Mouse (Mus musculus): ENCODE results near the gene Tubgcp6. TPM values are rescaled to one million over a fixed set of nuclear protein-coding genes. Genes with fewer than 3 reads are reported as not detected.

Gene Tubgcp6
- polyA plus RNA-seq, 1 experiment, result 77.4 TPM

DNA sequence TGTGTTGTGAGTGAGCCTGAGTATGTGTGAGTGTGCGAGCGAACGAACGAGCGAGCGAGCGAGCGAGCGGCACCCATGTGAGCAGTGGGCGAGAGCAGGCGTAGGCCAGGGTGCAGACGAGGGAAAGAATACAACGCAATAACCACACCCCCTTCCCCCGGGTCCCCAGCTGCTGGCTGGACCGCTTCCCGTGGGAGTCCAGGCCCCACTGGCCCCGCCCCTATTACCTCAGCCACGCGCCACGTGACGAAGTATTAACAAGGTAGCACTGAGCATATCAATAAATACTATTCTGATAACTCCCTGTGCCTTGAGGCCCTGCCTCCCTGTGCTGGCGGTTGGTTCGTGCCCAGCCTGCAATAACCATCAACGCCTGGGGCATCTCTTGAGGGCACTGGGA, 52.3 kb downstream of the Tubgcp6 start:
- Histone ChIP-seq H3K27me3 (ENCODE audit: control insufficient read depth, insufficient read depth, low read length) (no peaks in the 10 kb centered on the region), H3K4me3 (replicated peaks; ENCODE audit: insufficient read depth, low read depth, low read length) (no peak overlapping the region), H3K27ac (ENCODE audit: insufficient read depth, low read length) (no peak overlapping the region), H3K4me1 (ENCODE audit: control insufficient read depth, insufficient read depth, low read length) (peaks cover 44% of the 10 kb centered on the region)
- TF ChIP-seq CTCF (IDR thresholded peaks at IDR 0.05; ENCODE audit: borderline replicate concordance, insufficient read depth, low read depth, low read length), result no peak
- TF ChIP-seq POLR2A (IDR thresholded peaks at IDR 0.05; ENCODE audit: borderline replicate concordance, insufficient read depth, low read length), result no peak
- peak; percentile 18 to 21 for DNase-seq
- 71% methylated on average over 24 of the region's 24 CpGs for WGBS

DNA sequence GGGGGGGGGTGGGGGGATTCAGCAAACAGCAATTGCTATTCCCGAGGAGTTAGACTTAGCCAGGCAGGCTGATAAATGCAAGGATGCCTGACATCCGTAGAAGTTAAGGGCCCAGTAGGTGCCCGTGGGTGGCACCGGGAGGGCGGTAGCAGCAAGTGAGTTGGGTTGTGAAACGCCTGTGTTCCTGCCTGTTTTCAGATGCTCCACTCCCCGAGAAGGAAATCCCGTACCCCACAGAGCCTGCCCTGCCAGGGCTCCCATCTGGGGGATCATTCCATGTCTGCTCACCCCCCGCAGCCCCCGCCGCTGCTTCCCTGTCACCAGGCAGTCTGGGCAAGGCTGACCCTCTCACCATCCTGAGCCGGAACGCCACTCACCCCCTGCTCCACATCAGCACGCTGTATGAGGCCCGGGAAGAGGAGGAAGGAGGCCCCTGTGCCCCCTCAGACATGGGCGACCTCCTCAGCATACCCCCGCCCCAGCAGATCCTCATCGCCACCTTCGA, 53.5 kb downstream of the Tubgcp6 start:
- TF ChIP-seq CTCF (IDR thresholded peaks at IDR 0.05; ENCODE audit: borderline replicate concordance, insufficient read depth, low read depth, low read length) (no peak), POLR2A (IDR thresholded peaks at IDR 0.05; ENCODE audit: borderline replicate concordance, insufficient read depth, low read length) (no peak)
- Histone ChIP-seq H3K4me1 (ENCODE audit: control insufficient read depth, insufficient read depth, low read length) (peaks cover 48% of the 10 kb centered on the region), H3K27me3 (ENCODE audit: control insufficient read depth, insufficient read depth, low read length) (no peaks in the 10 kb centered on the region), H3K27ac (ENCODE audit: insufficient read depth, low read length) (no peak overlapping the region), H3K4me3 (replicated peaks; ENCODE audit: insufficient read depth, low read depth, low read length) (no peak overlapping the region)
- DNase-seq, result peak in 1 of 2 experiments; percentile 18
- 79% methylated on average over 19 of the region's 19 CpGs for WGBS

DNA sequence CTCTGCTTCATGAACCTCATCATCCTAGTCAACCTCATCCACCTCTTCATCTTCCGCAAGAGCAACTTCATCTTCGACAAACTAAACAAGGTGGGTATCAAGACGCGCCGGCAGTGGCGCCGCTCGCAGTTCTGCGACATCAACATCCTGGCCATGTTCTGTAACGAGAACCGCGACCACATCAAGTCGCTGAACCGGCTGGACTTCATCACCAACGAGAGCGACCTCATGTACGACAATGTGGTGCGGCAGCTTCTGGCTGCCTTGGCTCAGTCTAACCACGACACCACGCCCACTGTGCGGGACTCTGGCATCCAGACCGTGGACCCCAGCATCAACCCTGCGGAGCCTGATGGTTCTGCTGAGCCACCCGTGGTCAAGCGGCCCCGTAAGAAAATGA, 54.7 kb downstream of the Tubgcp6 start:
- H3K27ac ChIP-seq (ENCODE audit: insufficient read depth, low read length), result no peak overlapping the region
- no peak overlapping the region for H3K4me3 ChIP-seq (replicated peaks; ENCODE audit: insufficient read depth, low read depth, low read length)
- H3K27me3 ChIP-seq (ENCODE audit: control insufficient read depth, insufficient read depth, low read length), result no peaks in the 10 kb centered on the region
- WGBS, result 56% methylated on average over 26 of the region's 26 CpGs
- peaks cover 50% of the 10 kb centered on the region for H3K4me1 ChIP-seq (ENCODE audit: control insufficient read depth, insufficient read depth, low read length)
- TF ChIP-seq POLR2A (IDR thresholded peaks at IDR 0.05; ENCODE audit: borderline replicate concordance, insufficient read depth, low read length), result no peak
- no peak for DNase-seq

DNA sequence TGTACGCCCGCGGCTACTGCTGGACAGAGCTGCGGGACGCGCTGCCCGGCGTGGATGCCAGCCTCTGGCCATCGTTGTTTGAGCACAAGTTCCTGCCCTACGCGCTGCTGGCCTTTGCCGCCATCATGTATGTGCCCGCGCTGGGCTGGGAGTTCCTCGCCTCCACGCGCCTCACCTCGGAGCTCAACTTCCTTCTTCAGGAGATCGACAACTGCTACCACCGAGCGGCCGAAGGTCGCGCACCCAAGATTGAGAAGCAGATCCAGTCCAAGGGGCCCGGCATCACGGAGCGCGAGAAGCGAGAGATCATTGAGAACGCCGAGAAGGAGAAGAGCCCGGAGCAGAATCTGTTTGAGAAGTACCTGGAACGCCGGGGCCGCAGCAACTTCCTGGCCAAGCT, 55.3 kb downstream of the Tubgcp6 start:
- no peaks in the 10 kb centered on the region for H3K27me3 ChIP-seq (ENCODE audit: control insufficient read depth, insufficient read depth, low read length)
- DNase-seq, result peak; percentile 28 to 36
- no peak overlapping the region for H3K27ac ChIP-seq (ENCODE audit: insufficient read depth, low read length)
- WGBS, result 70% methylated on average over 35 of the region's 35 CpGs
- peaks cover 51% of the 10 kb centered on the region for H3K4me1 ChIP-seq (ENCODE audit: control insufficient read depth, insufficient read depth, low read length)
- TF ChIP-seq POLR2A (IDR thresholded peaks at IDR 0.05; ENCODE audit: borderline replicate concordance, insufficient read depth, low read length) (no peak), CTCF (IDR thresholded peaks at IDR 0.05; ENCODE audit: borderline replicate concordance, insufficient read depth, low read depth, low read length) (no peak)
- H3K4me3 ChIP-seq (replicated peaks; ENCODE audit: insufficient read depth, low read depth, low read length), result no peak overlapping the region

DNA sequence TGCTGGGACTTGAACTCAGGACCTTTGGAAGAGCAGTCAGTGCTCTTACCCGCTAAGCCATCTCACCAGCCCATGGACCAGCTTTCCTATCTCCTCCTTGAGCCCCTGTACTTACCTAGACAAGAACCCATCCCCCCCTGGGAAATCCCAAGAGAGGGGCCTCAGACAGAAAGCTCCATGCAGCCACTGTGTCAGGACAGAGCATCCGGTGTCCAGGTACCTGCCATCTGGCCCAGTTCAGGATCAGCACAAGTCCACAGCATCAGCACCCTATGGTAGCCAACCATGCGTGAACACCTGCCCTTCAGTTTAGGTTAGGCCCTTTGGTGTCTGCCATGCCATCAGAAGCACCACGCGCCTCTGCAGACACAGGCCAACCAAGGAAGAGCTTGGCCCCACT, 58.0 kb downstream of the Tubgcp6 start:
- no peak overlapping the region for H3K4me3 ChIP-seq (replicated peaks; ENCODE audit: insufficient read depth, low read depth, low read length)
- H3K27ac ChIP-seq (ENCODE audit: insufficient read depth, low read length), result no peak overlapping the region
- DNase-seq, result peak; percentile 27 to 32
- no peak for TF ChIP-seq CTCF (IDR thresholded peaks at IDR 0.05; ENCODE audit: borderline replicate concordance, insufficient read depth, low read depth, low read length)
- no peak for TF ChIP-seq POLR2A (IDR thresholded peaks at IDR 0.05; ENCODE audit: borderline replicate concordance, insufficient read depth, low read length)
- H3K27me3 ChIP-seq (ENCODE audit: control insufficient read depth, insufficient read depth, low read length), result no peaks in the 10 kb centered on the region
- 78% methylated on average over 5 of the region's 5 CpGs for WGBS
- H3K4me1 ChIP-seq (ENCODE audit: control insufficient read depth, insufficient read depth, low read length), result peaks cover 61% of the 10 kb centered on the region

DNA sequence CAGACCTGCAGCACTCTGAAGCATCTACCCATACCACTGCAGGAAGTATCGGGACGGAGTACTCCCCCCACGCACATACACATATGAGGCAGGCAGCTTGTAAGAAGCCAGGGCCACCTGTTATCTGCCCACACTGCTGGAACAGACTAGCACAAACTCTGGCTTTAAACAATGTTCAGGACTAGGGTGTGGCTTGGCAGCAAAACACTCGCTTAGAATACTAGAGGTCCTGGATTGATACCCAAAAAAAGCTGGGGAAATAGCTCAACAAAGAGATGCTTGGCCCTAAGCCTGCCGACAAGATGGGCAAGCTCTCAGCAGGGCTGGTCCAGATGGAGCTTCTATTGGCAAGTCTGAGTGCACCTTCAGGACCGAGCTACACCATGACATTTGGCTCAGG, 59.4 kb downstream of the Tubgcp6 start:
- H3K4me1 ChIP-seq (ENCODE audit: control insufficient read depth, insufficient read depth, low read length), result peaks cover 59% of the 10 kb centered on the region
- H3K4me3 ChIP-seq (replicated peaks; ENCODE audit: insufficient read depth, low read depth, low read length), result peak overlapping the region; percentile 5
- 17% methylated on average over 6 of the region's 6 CpGs for WGBS
- TF ChIP-seq POLR2A (IDR thresholded peaks at IDR 0.05; ENCODE audit: borderline replicate concordance, insufficient read depth, low read length), result no peak
- peak; percentile 81 to 91 for DNase-seq
- H3K27me3 ChIP-seq (ENCODE audit: control insufficient read depth, insufficient read depth, low read length), result no peaks in the 10 kb centered on the region
- peak overlapping the region; percentile 81 for H3K27ac ChIP-seq (ENCODE audit: insufficient read depth, low read length)

DNA sequence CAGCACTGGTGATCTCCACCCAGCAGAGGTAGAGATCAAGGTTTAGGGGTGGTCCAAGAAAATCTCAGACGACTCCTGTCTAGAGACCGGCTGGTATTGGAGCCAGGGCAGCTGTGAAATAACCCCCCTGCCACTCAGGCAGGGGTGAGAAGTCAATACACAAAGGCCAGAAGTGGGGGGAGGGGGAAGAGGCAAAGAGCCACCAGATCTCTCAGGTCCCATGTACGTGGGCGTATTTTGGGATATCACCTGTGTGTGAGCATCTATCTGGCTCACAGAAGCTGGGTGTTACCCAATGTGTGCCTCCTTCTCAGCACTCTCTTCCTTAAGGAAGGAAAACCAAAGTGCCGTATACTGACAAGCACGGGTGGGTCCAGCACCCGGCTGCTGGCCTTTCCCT, 59.9 kb downstream of the Tubgcp6 start:
- 24% methylated on average over 7 of the region's 7 CpGs for WGBS
- DNase-seq, result peak in 1 of 2 experiments; percentile 39
- Histone ChIP-seq H3K27ac (ENCODE audit: insufficient read depth, low read length) (peak overlapping the region; percentile 76), H3K4me1 (ENCODE audit: control insufficient read depth, insufficient read depth, low read length) (peaks cover 53% of the 10 kb centered on the region), H3K27me3 (ENCODE audit: control insufficient read depth, insufficient read depth, low read length) (no peaks in the 10 kb centered on the region), H3K4me3 (replicated peaks; ENCODE audit: insufficient read depth, low read depth, low read length) (no peak overlapping the region)
- TF ChIP-seq CTCF (IDR thresholded peaks at IDR 0.05; ENCODE audit: borderline replicate concordance, insufficient read depth, low read depth, low read length), result no peak

DNA sequence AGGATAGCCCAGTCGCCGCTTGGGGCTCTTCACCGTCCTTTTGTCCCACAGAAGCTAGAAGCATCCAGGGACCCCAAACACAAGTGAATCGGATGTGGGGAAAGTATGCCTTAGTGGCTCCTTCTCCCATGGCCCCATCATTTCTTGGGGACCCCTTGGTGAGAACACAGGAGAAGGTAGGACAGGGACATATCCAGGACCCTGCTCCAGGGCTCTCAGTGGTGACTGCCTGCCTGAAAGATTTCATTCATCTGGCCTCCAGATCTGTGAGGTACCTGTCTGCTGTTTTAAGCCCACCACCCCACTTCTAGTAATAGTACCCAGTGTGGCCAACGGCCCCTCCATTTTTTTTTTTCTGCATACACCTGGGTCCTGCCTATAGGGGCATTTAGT, 60.4 kb downstream of the Tubgcp6 start:
- Histone ChIP-seq H3K4me1 (ENCODE audit: control insufficient read depth, insufficient read depth, low read length) (peaks cover 51% of the 10 kb centered on the region), H3K4me3 (replicated peaks; ENCODE audit: insufficient read depth, low read depth, low read length) (no peak overlapping the region), H3K27me3 (ENCODE audit: control insufficient read depth, insufficient read depth, low read length) (no peaks in the 10 kb centered on the region), H3K27ac (ENCODE audit: insufficient read depth, low read length) (peak overlapping the region; percentile 76)
- 70% methylated on average over 5 of the region's 5 CpGs for WGBS
- no peak for TF ChIP-seq CTCF (IDR thresholded peaks at IDR 0.05; ENCODE audit: borderline replicate concordance, insufficient read depth, low read depth, low read length)
- TF ChIP-seq POLR2A (IDR thresholded peaks at IDR 0.05; ENCODE audit: borderline replicate concordance, insufficient read depth, low read length), result no peak
- peak; percentile 21 to 23 for DNase-seq

Data from cerebellum, adult 2 months (tissue).